Mouse (Mus musculus): ENCODE results near the gene Olfr118.
"Not testable (repeated sequence)": the region's sequence is repeated elsewhere in the genome, so short reads cannot be mapped to it uniquely, and the experiment has no call there.

Gene Olfr118

GRCm38 (mm10) chr17:37666688-37667087, at the start of gene Olfr118:
TSS of gene Olfr118 (plus strand) at chr17:37666988.
- no peak for DNase-seq (ENCODE audit: low spot score)

GRCm38 (mm10) chr17:37627009-37627408, 39.8 kb upstream of the Olfr118 start, which contains the start of the genes Olfr115 and Olfr116:
TSS of gene Olfr115 (minus strand) at chr17:37627109.
TSS of gene Olfr116 (minus strand) at chr17:37627199.
- no peak for DNase-seq (ENCODE audit: low spot score)

- no peak for DNase-seq (ENCODE audit: low spot score)
Observed at GRCm38 (mm10) chr17:37663682-37664081, 3.1 kb upstream of the Olfr118 start, which contains the start of gene Olfr117. TSS of gene Olfr117 (minus strand) at chr17:37663782.

- not testable (repeated sequence) for DNase-seq (ENCODE audit: low spot score)
Observed at GRCm38 (mm10) chr17:37696264-37696663, 29.5 kb downstream of the Olfr118 start, which contains the start of gene Olfr119. TSS of gene Olfr119 (plus strand) at chr17:37696564.

GRCm38 (mm10) chr17:37721508-37721907, 54.7 kb downstream of the Olfr118 start, which contains the start of gene Olfr120:
TSS of gene Olfr120 (plus strand) at chr17:37721808.
- DNase-seq (ENCODE audit: low spot score), result no peak
